Mouse (Mus musculus) leukemia stem cell, adult 10-12 weeks (primary cell): ENCODE results near the gene Pdhb. TPM values are rescaled to one million over a fixed set of nuclear protein-coding genes. Genes with fewer than 3 reads are reported as not detected.

Experiments
- polyA plus RNA-seq: library from polyadenylated mRNA; stranded (reverse); fragments of >175 nt; gene quantifications from 2 replicates; pipeline ENCODE4 v1.2.3, GENCODE M21; 2012; ENCODE audit warnings: low replicate concordance

The Pdhb gene
- polyA plus RNA-seq: 22.3 and 31.4 TPM in 2 replicates

DNA sequence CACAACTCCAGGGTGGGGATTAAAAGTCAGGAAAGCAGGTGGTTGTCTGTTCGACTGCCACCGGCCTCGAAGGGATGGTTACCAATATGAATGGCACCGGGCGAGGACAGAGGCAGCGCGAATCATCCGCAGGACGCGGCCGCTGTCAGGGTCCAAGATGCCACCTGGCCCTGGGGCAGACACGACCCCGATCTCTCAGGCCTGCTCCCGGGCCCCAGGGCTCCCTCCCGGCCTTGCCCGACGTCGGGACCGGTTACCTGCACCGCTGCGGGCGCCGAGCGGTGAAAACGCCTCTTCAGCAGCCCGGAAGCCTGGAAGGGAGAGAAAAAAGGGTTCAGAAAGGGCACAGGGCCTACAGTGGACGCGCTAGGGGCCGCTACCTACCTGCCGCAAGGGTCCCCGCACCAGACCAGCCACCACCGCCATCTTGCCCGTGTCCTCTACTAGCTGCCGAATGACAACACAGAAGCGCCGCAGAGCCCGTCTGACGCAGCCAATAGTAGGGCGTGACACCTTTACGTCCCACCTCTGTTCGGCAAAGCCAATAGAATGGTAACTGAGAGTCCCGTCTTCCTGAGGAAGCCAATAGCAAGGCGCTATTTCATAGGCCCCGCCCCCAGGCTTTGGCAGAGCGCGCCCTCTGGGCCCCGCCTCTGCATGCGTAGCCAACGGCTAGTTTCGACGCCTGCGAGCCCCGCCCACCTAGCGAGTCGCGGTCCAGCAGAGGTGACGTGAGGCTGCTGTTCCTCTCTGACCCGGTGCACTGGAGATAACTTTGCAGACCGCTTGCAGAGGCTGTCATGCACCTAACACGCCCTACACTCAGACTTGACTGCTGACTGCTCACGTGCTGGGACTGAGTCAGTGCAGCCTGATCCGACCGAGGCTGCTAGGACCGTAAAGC is at the start of gene Pdhb:
TSS of gene Pdhb (minus strand) at position 519 of the 904 bp plus-strand sequence.

DNA sequence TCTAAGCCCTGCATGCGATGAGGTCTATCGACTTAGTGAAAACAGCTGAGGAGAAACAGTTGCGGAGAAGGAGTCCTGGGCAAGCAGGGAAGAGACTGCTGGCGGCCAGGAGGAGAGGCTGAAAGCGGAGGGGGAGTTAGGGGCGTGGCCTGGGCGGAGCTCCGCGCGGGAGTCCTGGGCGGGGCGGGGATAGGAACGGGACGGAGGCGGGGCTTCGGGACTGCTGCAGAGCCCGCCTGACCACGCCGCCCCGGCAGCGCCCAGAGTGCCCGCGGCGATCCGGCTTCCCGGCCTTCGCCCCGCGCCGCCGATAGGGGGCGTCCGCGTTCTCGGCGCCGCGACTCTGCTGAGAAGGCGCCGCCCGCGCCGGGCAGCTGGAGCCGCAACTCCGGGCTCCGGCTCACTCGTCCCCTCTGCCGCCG is 41.0 kb upstream of the Pdhb start, which contains the start of gene Kctd6:
TSS of gene Kctd6 (plus strand) at position 338 of the 422 bp plus-strand sequence.

Other genes with a start within 250 kb of the Pdhb start
- not detected in 2 replicates for gene Gm45521, start 215.7 kb downstream of the Pdhb start, polyA plus RNA-seq
- 0.66 and 1.1 TPM in 2 replicates for gene Dnase1l3, start 178.5 kb downstream of the Pdhb start, polyA plus RNA-seq
- gene Abhd6, start 170.1 kb downstream of the Pdhb start, polyA plus RNA-seq: 0.26 and 0.28 TPM in 2 replicates
- gene Rpp14, start 92.7 kb downstream of the Pdhb start, polyA plus RNA-seq: 0.48 and 3.1 TPM in 2 replicates
- gene Pxk, start 74.8 kb downstream of the Pdhb start, polyA plus RNA-seq: 9.4 and 11.5 TPM in 2 replicates
- gene Kctd6, start 41.1 kb upstream of the Pdhb start, polyA plus RNA-seq: 1.1 and 1.2 TPM in 2 replicates
- gene Acox2, start 86.3 kb upstream of the Pdhb start, polyA plus RNA-seq: not detected in 2 replicates
- gene Fam107a, start 145.0 kb upstream of the Pdhb start, polyA plus RNA-seq: not detected in 2 replicates
- not detected in 2 replicates for gene Oit1, start 205.7 kb upstream of the Pdhb start, polyA plus RNA-seq